Mouse (Mus musculus) ES-E14 (cell line): ENCODE results near the gene Fgd6. TPM values are rescaled to one million over a fixed set of nuclear protein-coding genes. Genes with fewer than 3 reads are reported as not detected.

Experiments used
- DNase-seq: peaks from one replicate; pipeline ENCODE4 v3.0.0-alpha.2; 2013; ENCODE audit warnings: low read depth, low spot score
- H3K27ac ChIP-seq: 2 replicates; pipeline ENCODE4 v1.5.1; 2012; ENCODE audit warnings: low read depth, mild to moderate bottlenecking, low read length, moderate library complexity, mixed read lengths; ENCODE audit not compliant: poor library complexity, insufficient read depth, severe bottlenecking
- H3K36me3 ChIP-seq: 2 replicates; pipeline ENCODE4 v1.6.1; 2012; ENCODE audit warnings: mild to moderate bottlenecking, low read length, moderate library complexity, mixed read lengths; ENCODE audit not compliant: control insufficient read depth, poor library complexity, insufficient read depth, severe bottlenecking
- H3K4me1 ChIP-seq, 2 experiments: fragments of 150-350 bp in 1 of 2; sonication (generic) in 1 of 2; 2 replicates each; pipeline ENCODE4 v1.6.1; 2012; ENCODE audit warnings: low read length in 2 of 2, mild to moderate bottlenecking in 1 of 2, mixed read lengths in 1 of 2; ENCODE audit not compliant: control insufficient read depth in 2 of 2, insufficient read depth in 2 of 2, poor library complexity in 1 of 2
- H3K4me3 ChIP-seq, 2 experiments: fragments of 150-350 bp in 1 of 2; sonication (generic) in 1 of 2; 2 replicates each; pipeline ENCODE4 v1.5.1; 2012; ENCODE audit warnings: low read length in 2 of 2, low read depth in 1 of 2, mild to moderate bottlenecking in 1 of 2, mixed read lengths in 1 of 2; ENCODE audit not compliant: insufficient read depth in 1 of 2, poor library complexity in 1 of 2, severe bottlenecking in 1 of 2
- H3K9ac ChIP-seq: 2 replicates; pipeline ENCODE4 v1.6.1; 2012; ENCODE audit warnings: low read depth, mild to moderate bottlenecking, low read length, mixed read lengths; ENCODE audit not compliant: poor library complexity, insufficient read depth, severe bottlenecking
- H3K9me3 ChIP-seq: fragments of 150-350 bp; sonication (generic); 2 replicates; pipeline ENCODE4 v1.6.1; 2012; ENCODE audit warnings: low read depth, mild to moderate bottlenecking, low read length; ENCODE audit not compliant: control insufficient read depth, insufficient read depth
- CHD2 ChIP-seq: IDR thresholded peaks from 2 replicates; pipeline ENCODE4 v1.6.1; 2014; ENCODE audit warnings: mild to moderate bottlenecking, low read depth, low read length, inconsistent platforms
- HCFC1 ChIP-seq: IDR thresholded peaks from 2 replicates; pipeline ENCODE4 v1.6.1; 2012; ENCODE audit warnings: low read length, inconsistent platforms, borderline replicate concordance; ENCODE audit not compliant: insufficient read depth
- MAFK ChIP-seq: IDR thresholded peaks from 2 replicates; pipeline ENCODE4 v1.6.1; 2014; ENCODE audit warnings: mild to moderate bottlenecking, low read depth, low read length, inconsistent platforms; ENCODE audit not compliant: insufficient read depth
- ZC3H11A ChIP-seq: IDR thresholded peaks from 2 replicates; pipeline ENCODE4 v1.6.1; 2012; ENCODE audit warnings: low read depth, mild to moderate bottlenecking, inconsistent platforms, low read length, borderline replicate concordance
- ZNF384 ChIP-seq: IDR thresholded peaks from 2 replicates; pipeline ENCODE4 v1.6.1; 2012; ENCODE audit warnings: low read depth, low read length, inconsistent platforms
- in situ Hi-C, 2 experiments: fragments of 600-800 bp; cut with MboI; formaldehyde crosslinking; loops; one replicate each; pipeline ENCODE4 v1.15.1; 2025; ENCODE audit warnings: low sequenced_read_pairs in 2 of 2, inconsistent platforms in 1 of 2; ENCODE audit not compliant: unreplicated experiment in 2 of 2
- total RNA-seq: library from RNA; depleted of rRNA; stranded (reverse); fragments of 300-350 nt; gene quantifications from 2 replicates; pipeline ENCODE4 v1.2.3, GENCODE M21; 2012

The Fgd6 gene
- total RNA-seq, 1 experiment, result 4.4 TPM

- no peaks in the 10 kb centered on the region for H3K36me3 ChIP-seq
- no peaks in the 10 kb centered on the region for H3K9me3 ChIP-seq
- TF ChIP-seq CHD2 (no peak), MAFK (no peak), ZC3H11A (no peak), ZNF384 (no peak), HCFC1 (no peak)
- H3K4me3 ChIP-seq, result no peak overlapping the region
- in situ Hi-C loops, result no loop called here
- DNase-seq, result no peak
- H3K4me1 ChIP-seq, result no peaks in the 10 kb centered on the region; a peak in 1 of 4 replicates
- H3K27ac ChIP-seq, result no peak overlapping the region
- H3K9ac ChIP-seq, result no peak overlapping the region
These were observed 35.6 kb upstream of the Fgd6 start for GRCm38 (mm10) chr10:94000223-94000622.

- no peak for DNase-seq
- H3K9me3 ChIP-seq, result no peaks in the 10 kb centered on the region
- no peaks in the 10 kb centered on the region for H3K36me3 ChIP-seq
- no peaks in the 10 kb centered on the region for H3K4me1 ChIP-seq
- H3K4me3 ChIP-seq, result no peak overlapping the region
- no peak overlapping the region for H3K27ac ChIP-seq
- in situ Hi-C loops, result no loop called here
- H3K9ac ChIP-seq, result no peak overlapping the region
- TF ChIP-seq MAFK, result no peak
- TF ChIP-seq CHD2, result no peak
- TF ChIP-seq ZNF384, result no peak
- TF ChIP-seq HCFC1, result no peak
- TF ChIP-seq ZC3H11A, result no peak
These were observed 27.4 kb upstream of the Fgd6 start for GRCm38 (mm10) chr10:94008356-94008755.

GRCm38 (mm10) chr10:94009991-94010679 lies 25.7 kb upstream of the Fgd6 start:
- Histone ChIP-seq H3K36me3 (no peaks in the 10 kb centered on the region), H3K4me3 (no peak overlapping the region), H3K9me3 (no peaks in the 10 kb centered on the region), H3K27ac (no peak overlapping the region), H3K9ac (no peak overlapping the region), H3K4me1 (no peaks in the 10 kb centered on the region)
- no peak for DNase-seq
- TF ChIP-seq ZNF384 (no peak), HCFC1 (no peak), MAFK (no peak), ZC3H11A (no peak), CHD2 (no peak)
- in situ Hi-C loops, result no loop called here

GRCm38 (mm10) chr10:94011024-94011423 lies 24.8 kb upstream of the Fgd6 start:
- Histone ChIP-seq H3K9me3 (no peaks in the 10 kb centered on the region), H3K27ac (no peak overlapping the region), H3K36me3 (no peaks in the 10 kb centered on the region), H3K4me1 (no peaks in the 10 kb centered on the region), H3K4me3 (no peak overlapping the region), H3K9ac (no peak overlapping the region)
- DNase-seq, result no peak
- in situ Hi-C loops, result no loop called here
- TF ChIP-seq ZC3H11A (no peak), ZNF384 (no peak), HCFC1 (no peak), MAFK (no peak), CHD2 (no peak)

GRCm38 (mm10) chr10:94013196-94013595 lies 22.6 kb upstream of the Fgd6 start:
- TF ChIP-seq ZC3H11A, result peak; percentile 54; the same call in 1 of the 2 replicates
- TF ChIP-seq CHD2, result no peak

More at GRCm38 (mm10) chr10:94013196-94013595, 22.6 kb upstream of the Fgd6 start:
- Histone ChIP-seq H3K9ac (no peak overlapping the region), H3K36me3 (no peaks in the 10 kb centered on the region), H3K4me3 (no peak overlapping the region), H3K9me3 (no peaks in the 10 kb centered on the region), H3K4me1 (no peaks in the 10 kb centered on the region), H3K27ac (no peak overlapping the region)
- in situ Hi-C loops, result no loop called here
- peak; percentile 65 for DNase-seq
